Mouse (Mus musculus) thymus, postnatal 36 days (tissue): Measurements from ENCODE around the gene Ablim1.

Experiments used
- DNase-seq, 2 experiments: peaks; one replicate each; pipeline ENCODE4 v3.0.0; 2022; ENCODE audit warnings: mixed read lengths in 2 of 2

Ablim1 gene

GRCm38 (mm10) chr19:57298006-57298405 is 16.7 kb downstream of the Ablim1 start:
- DNase-seq: no peak

- DNase-seq: no peak
These were observed 17.3 kb downstream of the Ablim1 start for GRCm38 (mm10) chr19:57297447-57297846.

- DNase-seq: no peak
These were observed 18.2 kb downstream of the Ablim1 start for GRCm38 (mm10) chr19:57296539-57296938.

- no peak for DNase-seq
These were observed 19.2 kb downstream of the Ablim1 start for GRCm38 (mm10) chr19:57295521-57295920.

DNA sequence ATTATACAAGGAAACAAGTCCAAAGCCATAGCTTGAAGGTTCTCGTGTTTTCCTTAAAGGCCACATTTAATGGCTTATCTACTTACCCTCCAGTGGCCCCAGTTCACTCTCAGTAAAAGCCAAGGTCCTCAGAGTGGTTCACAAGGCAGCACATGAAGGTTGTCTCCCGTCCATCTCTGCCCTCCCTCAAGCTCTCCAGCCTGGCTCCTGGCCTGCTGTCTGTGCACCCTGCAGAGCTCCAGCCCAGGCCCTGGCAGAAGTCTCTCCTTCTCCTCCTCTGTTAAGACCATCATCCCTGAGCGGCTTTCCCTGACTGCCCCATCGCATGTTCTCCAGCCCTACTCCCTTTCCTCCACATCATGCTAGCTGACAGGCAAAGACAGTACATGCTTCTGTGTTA is 20.4 kb downstream of the Ablim1 start:
- no peak for DNase-seq

GRCm38 (mm10) chr19:57293737-57294136 is 21.0 kb downstream of the Ablim1 start:
- peak in 1 of 2 experiments; percentile 11 for DNase-seq

GRCm38 (mm10) chr19:57283310-57283709 is 31.4 kb downstream of the Ablim1 start:
- DNase-seq: no peak

GRCm38 (mm10) chr19:57282642-57283041 is 32.1 kb downstream of the Ablim1 start:
- no peak for DNase-seq

DNA sequence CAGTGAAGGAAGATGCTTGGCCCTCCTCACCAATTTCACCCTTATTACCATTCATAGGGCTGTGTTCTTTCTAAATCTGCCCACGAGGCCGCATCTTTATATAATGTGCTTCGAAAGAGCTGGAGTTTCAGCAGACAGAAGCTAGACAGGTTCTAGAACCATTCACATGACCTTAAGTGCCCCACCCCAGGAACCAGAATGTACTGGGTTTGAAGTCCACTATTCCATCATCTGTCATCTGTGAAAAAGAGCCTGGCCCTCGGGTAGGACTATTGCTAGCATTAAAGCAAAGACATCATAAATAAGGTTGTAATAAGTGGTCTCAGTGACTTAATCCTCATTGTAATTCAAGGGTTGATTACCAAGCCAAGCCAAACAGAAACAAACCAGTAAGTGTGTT is 35.1 kb downstream of the Ablim1 start:
- no peak for DNase-seq

DNA sequence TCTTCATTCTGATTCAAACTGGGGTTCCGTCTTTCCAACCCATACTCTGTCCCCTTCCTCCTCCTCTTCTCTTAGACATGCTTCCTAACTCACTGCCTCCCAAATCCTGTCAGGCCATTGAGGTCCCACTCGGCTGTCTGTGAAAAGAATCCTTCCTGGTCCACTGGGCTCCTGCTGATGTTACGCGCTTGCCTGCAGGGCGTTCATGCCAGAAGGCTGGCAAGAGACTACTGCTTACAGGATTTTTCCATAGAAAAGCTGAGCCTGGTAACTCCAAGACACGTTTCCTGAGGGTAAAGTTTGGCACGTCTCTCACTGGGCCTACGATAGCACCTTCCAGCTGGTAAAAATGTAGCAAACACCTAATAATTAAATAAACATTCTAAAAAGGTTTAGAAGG is 36.5 kb downstream of the Ablim1 start:
- DNase-seq: no peak

DNA sequence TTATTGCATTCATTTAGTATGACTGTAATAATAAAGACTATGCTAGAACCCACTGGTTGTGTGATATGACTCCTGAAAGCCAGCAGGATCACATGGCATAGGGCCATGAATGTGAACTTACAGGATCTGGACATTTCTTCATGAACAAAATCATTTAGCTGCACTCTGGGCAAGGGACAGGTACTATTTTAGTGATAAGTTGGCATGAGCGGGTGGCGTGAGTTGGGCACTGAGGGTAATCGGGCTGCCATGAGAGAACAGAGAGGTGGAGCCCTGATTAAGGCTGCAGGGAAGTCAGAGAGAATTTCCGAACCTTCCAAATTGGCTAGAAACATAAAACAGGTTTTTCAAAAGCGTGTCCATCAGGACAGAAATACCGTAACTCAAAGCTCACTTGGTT is 37.7 kb downstream of the Ablim1 start:
- no peak for DNase-seq

DNA sequence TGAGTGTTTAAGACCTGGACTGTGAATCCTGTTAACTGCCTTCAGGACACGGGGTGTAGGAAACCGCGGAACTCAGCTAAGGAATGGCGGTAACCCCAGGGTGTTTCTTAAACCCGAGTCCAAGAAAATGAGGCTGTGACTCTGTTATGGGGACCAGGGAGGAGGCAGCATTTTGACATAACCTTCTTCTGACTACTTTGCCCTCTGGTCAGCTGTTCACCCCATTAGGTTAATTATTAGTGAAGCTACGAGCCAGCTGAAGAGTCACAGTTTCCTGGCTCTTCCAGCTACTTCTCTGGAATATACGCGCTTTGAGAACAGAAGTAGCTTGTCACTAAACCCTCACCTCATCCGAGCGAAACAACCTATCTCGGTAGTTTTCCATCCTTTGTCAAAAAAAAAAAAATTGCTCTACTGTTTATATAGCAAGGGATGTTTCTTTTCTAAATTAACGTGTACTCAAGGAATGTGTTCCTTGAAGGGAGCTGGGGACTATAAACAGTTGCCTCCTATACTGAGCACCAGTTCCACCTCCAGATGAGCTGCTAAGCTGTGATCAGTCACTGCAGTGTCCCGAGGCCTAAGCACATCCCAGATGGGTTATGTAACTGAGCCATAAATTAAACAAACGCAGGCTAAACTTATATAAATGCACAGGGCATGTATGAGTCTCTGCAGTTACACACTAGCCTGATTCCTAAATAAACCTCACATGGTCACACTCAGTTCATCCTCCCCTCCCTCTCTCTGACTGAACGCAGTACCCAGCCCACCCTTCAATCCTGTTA is 39.4 kb downstream of the Ablim1 start:
- no peak for DNase-seq

- DNase-seq: no peak
These were observed 40.0 kb downstream of the Ablim1 start for GRCm38 (mm10) chr19:57274717-57275116.

DNA sequence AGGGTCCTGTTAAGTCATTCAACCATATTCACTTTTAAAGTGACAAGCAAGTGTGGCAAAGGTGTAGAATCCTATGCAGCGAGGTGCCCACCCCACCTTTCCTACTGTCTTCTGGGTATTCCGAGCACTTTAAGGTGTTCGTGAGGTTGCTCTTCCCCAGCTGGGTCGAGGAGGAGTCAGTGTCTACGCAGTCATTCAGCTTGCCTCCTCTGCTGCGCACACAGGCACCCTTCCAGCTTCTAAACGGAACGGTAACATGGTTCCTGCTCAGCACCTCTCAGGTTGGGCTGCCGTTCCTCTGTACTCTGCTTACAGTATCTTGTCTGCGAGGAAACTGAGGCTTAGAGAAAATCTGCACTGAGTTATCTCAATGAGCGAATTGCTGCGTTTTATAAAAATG is 40.4 kb downstream of the Ablim1 start:
- DNase-seq: no peak

DNA sequence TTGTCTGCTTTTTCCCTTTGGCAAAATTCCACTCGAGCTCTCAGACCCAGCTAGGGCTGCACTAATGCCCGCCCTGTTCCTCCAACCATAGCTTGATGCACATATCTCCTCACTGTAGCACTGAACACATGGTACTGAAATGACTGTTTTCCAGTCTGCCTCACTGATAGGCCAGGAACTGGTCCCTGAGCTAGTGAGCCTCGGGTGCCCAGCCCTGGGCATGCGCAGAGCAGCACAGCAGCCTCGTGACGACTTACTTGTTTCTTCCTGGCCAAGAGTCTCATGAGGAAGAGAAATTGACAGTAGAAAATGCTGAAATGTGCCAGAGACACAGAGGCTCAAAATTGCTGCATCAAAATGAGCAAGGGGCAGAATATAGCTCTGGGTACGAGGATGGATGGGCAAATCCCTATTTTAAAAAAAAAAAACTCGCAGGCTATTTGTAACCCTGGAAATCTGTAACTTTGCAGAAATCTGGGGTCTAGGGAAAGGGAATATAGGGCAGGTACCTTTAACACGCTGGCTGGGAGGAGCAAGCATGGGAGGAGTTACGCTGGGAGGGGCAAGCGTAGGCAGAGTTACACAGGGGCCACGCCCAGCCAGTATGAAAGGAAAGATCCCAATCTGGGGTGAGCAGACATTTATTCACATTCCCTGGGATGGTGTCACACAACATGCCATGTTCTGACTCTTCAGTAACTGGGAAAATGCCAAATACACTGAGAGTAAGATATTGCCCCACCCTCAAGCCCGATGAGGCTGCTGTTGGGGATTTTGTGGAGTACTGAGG is 41.7 kb downstream of the Ablim1 start:
- peak; percentile 43 to 69 for DNase-seq

- no peak for DNase-seq
These were observed 43.0 kb downstream of the Ablim1 start for GRCm38 (mm10) chr19:57271757-57272156.

DNA sequence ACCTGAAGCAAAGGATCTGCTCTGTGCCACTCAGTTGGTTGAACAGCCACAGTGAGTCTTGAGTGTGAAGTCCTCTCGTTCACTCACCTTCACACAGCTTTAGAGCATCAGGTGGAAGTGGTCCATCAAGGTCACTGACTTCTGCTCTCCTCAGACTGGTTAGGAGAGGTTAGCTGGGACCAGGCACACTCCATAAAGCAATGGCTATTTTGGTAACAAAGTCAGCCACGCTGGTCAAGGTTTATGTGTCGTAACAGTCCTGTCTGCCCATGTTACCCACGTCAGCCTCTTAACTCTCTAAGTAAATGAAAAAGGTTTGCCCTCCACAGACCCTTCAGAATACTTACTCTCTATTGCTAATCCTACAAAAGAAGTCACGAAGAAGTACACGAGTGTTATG is 44.0 kb downstream of the Ablim1 start:
- no peak for DNase-seq

DNA sequence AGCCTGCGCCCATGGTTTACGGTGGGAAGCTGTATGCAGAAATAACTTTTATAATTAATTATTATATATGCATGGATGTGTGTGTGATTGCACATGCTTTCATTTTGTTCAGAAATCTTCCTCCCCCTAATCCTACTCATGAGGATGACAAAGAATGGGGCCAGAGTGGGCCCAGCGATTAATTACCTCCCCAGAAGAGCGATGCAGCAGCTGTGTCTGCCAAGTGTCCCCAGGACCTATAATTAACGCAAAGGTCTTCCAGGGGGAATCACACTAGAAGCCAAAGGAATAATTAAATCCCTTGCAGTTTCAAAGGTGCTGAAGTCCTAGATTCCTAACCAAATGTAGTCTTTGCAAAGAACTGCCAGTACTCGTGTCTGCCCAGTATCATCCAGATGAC is 44.9 kb downstream of the Ablim1 start:
- no peak for DNase-seq

DNA sequence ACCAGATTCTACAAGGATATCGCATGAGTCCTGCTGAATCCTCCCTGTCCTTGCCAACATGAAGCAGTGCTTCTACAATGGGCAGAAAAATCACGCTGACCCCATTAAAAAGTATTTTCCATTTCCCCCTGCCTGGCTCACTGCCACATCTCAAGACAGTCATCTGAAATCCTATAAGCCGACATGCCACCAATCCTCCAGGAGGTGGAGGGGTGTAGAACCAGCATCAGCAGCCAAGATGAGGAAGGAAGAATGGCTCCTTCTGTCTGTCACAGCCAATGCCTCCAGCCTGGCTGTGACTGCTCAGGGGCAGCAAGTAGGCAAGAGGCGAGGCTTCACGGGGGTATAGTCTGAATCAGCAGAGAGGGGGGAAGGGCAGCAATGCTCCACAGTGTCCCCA is 47.2 kb downstream of the Ablim1 start:
- no peak for DNase-seq

- DNase-seq: no peak
These were observed 48.2 kb downstream of the Ablim1 start for GRCm38 (mm10) chr19:57266374-57267085.

- DNase-seq: no peak
These were observed 50.3 kb downstream of the Ablim1 start for GRCm38 (mm10) chr19:57264296-57264947.

- DNase-seq: no peak
These were observed 56.9 kb downstream of the Ablim1 start for GRCm38 (mm10) chr19:57257801-57258200.

DNA sequence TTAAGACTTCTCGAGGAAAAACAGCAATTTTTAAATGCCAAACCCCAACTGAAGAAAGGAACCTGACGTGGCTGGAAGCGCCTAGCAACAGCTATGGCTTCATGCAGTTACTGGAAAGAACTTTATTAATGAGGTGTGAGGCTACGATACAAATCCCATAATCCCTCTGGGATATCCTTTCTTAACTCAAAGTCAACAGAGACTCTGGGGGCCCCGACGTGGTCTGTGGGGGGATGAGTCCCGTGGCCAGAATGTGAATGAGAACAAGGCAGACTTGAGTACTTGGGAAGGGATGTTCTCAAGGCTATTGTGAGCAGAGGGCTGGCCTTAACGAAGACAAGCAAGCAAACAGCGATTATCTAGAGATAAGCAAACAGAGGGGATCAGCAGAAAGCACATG is 58.1 kb downstream of the Ablim1 start:
- no peak for DNase-seq
